Mouse (Mus musculus) forebrain, embryonic 14.5 days (tissue): ENCODE measurements around the gene Ndufa4l2. TPM values are rescaled to one million over a fixed set of nuclear protein-coding genes. Genes with fewer than 3 reads are reported as not detected.

ENCODE experiments used
- ATAC-seq: fragments of 200-750 bp; cut with Nextera tagmentation; 2 replicates; pipeline ENCODE4 v1.8.0; 2017; ENCODE audit warnings: mild to moderate bottlenecking, moderate library complexity
- DNase-seq: peaks from one replicate; pipeline ENCODE4 v3.0.0-alpha.2; 2015; ENCODE audit warnings: low spot score
- H3K27ac ChIP-seq: fragments of 300-500 bp; sonication (generic); 2 replicates; pipeline ENCODE4 v1.5.1; 2014; ENCODE audit warnings: low read depth, mild to moderate bottlenecking, control low read depth, low read length, moderate library complexity
- H3K27me3 ChIP-seq: fragments of 300-500 bp; sonication (generic); replicated peaks from 2 replicates; pipeline ENCODE4 v1.6.1; 2014; ENCODE audit warnings: low read length, control low read depth, mixed read lengths; ENCODE audit not compliant: control insufficient read depth, insufficient read depth
- H3K36me3 ChIP-seq: fragments of 300-500 bp; sonication (generic); 2 replicates; pipeline ENCODE4 v1.6.1; 2014; ENCODE audit warnings: low read length, control low read depth; ENCODE audit not compliant: control insufficient read depth, insufficient read depth
- H3K4me1 ChIP-seq: fragments of 300-500 bp; sonication (generic); 2 replicates; pipeline ENCODE4 v1.6.1; 2014; ENCODE audit warnings: antibody characterized with exemption, low read length, control low read depth; ENCODE audit not compliant: control insufficient read depth, insufficient read depth
- H3K4me2 ChIP-seq: fragments of 300-500 bp; sonication (generic); 2 replicates; pipeline ENCODE4 v1.6.1; 2014; ENCODE audit warnings: mild to moderate bottlenecking, control low read depth, low read length
- H3K4me3 ChIP-seq: fragments of 300-500 bp; sonication (generic); 2 replicates; pipeline ENCODE4 v1.5.1; 2014; ENCODE audit warnings: low read depth, low read length, control low read depth
- H3K9ac ChIP-seq: fragments of 300-500 bp; sonication (generic); 2 replicates; pipeline ENCODE4 v1.6.1; 2014; ENCODE audit warnings: mild to moderate bottlenecking, low read length, control low read depth, moderate library complexity
- H3K9me3 ChIP-seq: fragments of 300-500 bp; sonication (generic); replicated peaks from 2 replicates; pipeline ENCODE4 v1.6.1; 2016; ENCODE audit warnings: low read length, control low read depth, mixed read lengths; ENCODE audit not compliant: control insufficient read depth
- WGBS: fragments of 180-500 bp; shearing (Covaris S2); extraction: QIAGEN DNeasy Blood & Tissue Kit; methylation state at CpG from one replicate; pipeline ENCODE4 v1.1.7; 2014; 5-methylcytosine and 5-hydroxymethylcytosine counted together
- polyA plus RNA-seq: library from polyadenylated mRNA; unstranded; fragments of >200 nt; fragmentation: Nextera tagmentation; extraction: Ambion mirVana; gene quantifications from 2 replicates; pipeline ENCODE4 v1.2.1, GENCODE M21; 2014

Ndufa4l2 gene
- polyA plus RNA-seq, 1 experiment from 2014 or later, result 12.5 TPM

- Histone ChIP-seq H3K4me2 (no peak overlapping the region), H3K36me3 (peaks cover 98% of the 10 kb centered on the region), H3K4me3 (no peak overlapping the region), H3K27ac (no peak overlapping the region), H3K9me3 (no peaks in the 10 kb centered on the region), H3K9ac (no peak overlapping the region), H3K4me1 (no peaks in the 10 kb centered on the region), H3K27me3 (no peaks in the 10 kb centered on the region)
- no peak for DNase-seq
- WGBS, result 86% methylated on average over 3 of the region's 3 CpGs
- no peak for ATAC-seq
Observed at GRCm38 (mm10) chr10:127543916-127544315, 29.1 kb downstream of the Ndufa4l2 start.

DNA sequence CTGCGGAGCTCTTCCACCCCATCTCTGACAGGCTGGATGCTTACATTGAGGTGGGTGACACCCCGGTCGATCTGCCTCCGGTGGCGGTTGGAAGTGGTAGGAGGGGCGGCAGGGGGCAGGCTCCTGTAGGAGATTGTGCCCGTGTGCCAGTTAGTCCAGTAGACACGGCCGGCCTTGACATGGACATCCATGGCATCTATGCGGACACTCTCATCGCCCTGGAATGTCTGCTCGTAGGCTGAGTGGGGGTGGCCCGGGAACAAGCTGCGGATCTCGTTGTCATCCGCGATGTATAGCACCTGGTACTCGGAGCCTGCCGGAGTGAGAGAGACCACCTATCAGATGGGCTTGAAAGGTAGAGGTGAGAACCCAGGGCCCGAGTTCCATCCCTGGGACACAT is 29.6 kb downstream of the Ndufa4l2 start:
- H3K36me3 ChIP-seq, result peaks cover 98% of the 10 kb centered on the region
- 93% methylated on average over 20 of the region's 20 CpGs for WGBS
- H3K9me3 ChIP-seq, result no peaks in the 10 kb centered on the region
- no peak overlapping the region for H3K27ac ChIP-seq
- H3K4me1 ChIP-seq, result no peaks in the 10 kb centered on the region
- no peaks in the 10 kb centered on the region for H3K27me3 ChIP-seq
- no peak overlapping the region for H3K9ac ChIP-seq
- no peak for DNase-seq
- no peak overlapping the region for H3K4me3 ChIP-seq
- no peak overlapping the region for H3K4me2 ChIP-seq
- ATAC-seq, result no peak

DNA sequence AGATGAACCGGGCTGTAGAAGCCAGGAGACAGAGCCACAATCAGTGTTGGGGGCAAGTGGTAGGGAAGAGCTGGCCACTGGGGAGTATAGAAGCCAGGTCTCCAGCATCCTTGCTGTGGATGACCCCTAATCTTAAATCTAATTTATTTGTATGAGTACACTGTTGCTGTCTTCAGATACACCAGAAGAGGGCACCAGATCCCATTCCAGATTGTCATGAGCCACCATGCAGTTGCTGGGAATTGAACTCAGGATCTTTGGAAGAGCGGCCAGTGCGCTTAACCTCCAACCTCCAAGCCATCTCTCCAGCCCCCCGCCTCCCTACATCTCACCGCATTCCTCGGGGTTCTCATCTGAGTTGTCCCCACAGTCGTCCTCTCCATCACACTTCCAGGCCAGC is 31.7 kb downstream of the Ndufa4l2 start:
- H3K4me2 ChIP-seq, result no peak overlapping the region
- no peaks in the 10 kb centered on the region for H3K9me3 ChIP-seq
- 88% methylated on average over 7 of the region's 7 CpGs for WGBS
- no peak for ATAC-seq
- H3K4me1 ChIP-seq, result no peaks in the 10 kb centered on the region
- H3K27ac ChIP-seq, result no peak overlapping the region
- H3K36me3 ChIP-seq, result peaks cover 98% of the 10 kb centered on the region
- no peak for DNase-seq
- no peaks in the 10 kb centered on the region for H3K27me3 ChIP-seq
- no peak overlapping the region for H3K4me3 ChIP-seq
- no peak overlapping the region for H3K9ac ChIP-seq

DNA sequence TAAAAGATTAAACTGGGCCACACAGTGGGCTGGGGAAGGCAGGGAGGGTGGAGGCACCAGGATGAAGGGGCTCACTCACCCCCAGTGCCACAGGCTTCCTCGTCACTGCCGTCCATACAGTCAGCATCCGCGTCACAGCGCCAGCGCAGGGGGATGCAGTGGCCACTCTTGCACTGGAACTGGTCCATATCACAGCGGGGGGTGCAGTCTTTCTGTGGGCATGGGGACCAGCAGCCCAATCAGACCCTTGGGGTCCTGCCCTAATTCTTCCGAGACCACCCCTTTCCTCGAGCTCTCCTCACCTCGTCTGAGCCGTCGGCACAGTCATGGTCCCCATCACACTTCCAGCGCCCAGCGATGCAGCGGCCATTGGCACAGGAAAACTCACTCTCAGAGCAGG is 33.5 kb downstream of the Ndufa4l2 start:
- H3K27ac ChIP-seq, result no peak overlapping the region
- 94% methylated on average over 15 of the region's 15 CpGs for WGBS
- no peak overlapping the region for H3K4me3 ChIP-seq
- no peaks in the 10 kb centered on the region for H3K27me3 ChIP-seq
- no peaks in the 10 kb centered on the region for H3K9me3 ChIP-seq
- no peaks in the 10 kb centered on the region for H3K4me1 ChIP-seq
- no peak overlapping the region for H3K4me2 ChIP-seq
- peaks cover 99% of the 10 kb centered on the region for H3K36me3 ChIP-seq
- DNase-seq, result no peak
- no peak for ATAC-seq
- H3K9ac ChIP-seq, result no peak overlapping the region

GRCm38 (mm10) chr10:127549892-127550291 is 35.1 kb downstream of the Ndufa4l2 start:
- 92% methylated on average over 17 of the region's 17 CpGs for WGBS
- no peaks in the 10 kb centered on the region for H3K4me1 ChIP-seq
- H3K4me2 ChIP-seq, result no peak overlapping the region
- H3K27me3 ChIP-seq, result no peaks in the 10 kb centered on the region
- no peak overlapping the region for H3K9ac ChIP-seq
- DNase-seq (no peak), ATAC-seq (no peak)
- H3K9me3 ChIP-seq, result no peaks in the 10 kb centered on the region
- H3K27ac ChIP-seq, result no peak overlapping the region
- no peak overlapping the region for H3K4me3 ChIP-seq
- H3K36me3 ChIP-seq, result peaks cover 100% of the 10 kb centered on the region

DNA sequence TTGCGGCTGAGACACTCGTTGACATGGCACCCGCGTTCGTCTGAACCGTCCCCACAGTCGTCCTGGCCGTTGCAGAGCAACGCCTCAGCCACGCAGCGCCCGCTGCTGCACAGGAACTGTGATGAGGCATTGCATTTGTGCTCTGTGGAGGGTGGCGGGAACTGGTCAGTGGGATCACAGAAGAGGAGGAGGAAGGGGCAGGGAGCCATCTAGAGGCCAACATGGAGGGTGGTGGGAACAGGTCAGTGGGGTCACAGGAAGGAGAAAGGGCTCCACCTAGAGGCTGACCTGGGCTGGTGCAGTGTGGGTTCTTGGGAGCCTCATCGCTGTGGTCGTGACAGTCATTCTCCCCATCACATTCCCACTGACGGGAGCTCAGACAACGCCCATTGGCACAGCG is 40.9 kb downstream of the Ndufa4l2 start:
- Histone ChIP-seq H3K4me3 (no peak overlapping the region), H3K9ac (no peak overlapping the region), H3K4me2 (no peak overlapping the region), H3K9me3 (no peaks in the 10 kb centered on the region), H3K4me1 (no peaks in the 10 kb centered on the region), H3K27ac (no peak overlapping the region), H3K27me3 (no peaks in the 10 kb centered on the region), H3K36me3 (peaks cover 99% of the 10 kb centered on the region)
- WGBS, result 66% methylated on average over 18 of the region's 18 CpGs
- no peak for DNase-seq
- no peak; the same call in 1 of the 2 replicates for ATAC-seq

- no peak overlapping the region for H3K4me2 ChIP-seq
- no peak for DNase-seq
- H3K9me3 ChIP-seq, result no peaks in the 10 kb centered on the region
Observed at GRCm38 (mm10) chr10:127557397-127557796, 42.6 kb downstream of the Ndufa4l2 start.

GRCm38 (mm10) chr10:127561145-127561544 is 46.4 kb downstream of the Ndufa4l2 start:
- Histone ChIP-seq H3K9me3 (no peaks in the 10 kb centered on the region), H3K27ac (no peak overlapping the region), H3K4me3 (no peak overlapping the region), H3K27me3 (no peaks in the 10 kb centered on the region), H3K9ac (no peak overlapping the region), H3K36me3 (peaks cover 94% of the 10 kb centered on the region), H3K4me2 (no peak overlapping the region), H3K4me1 (no peaks in the 10 kb centered on the region)
- ATAC-seq (no peak), DNase-seq (no peak)

More at GRCm38 (mm10) chr10:127557397-127557796, 42.6 kb downstream of the Ndufa4l2 start:
- no peak overlapping the region for H3K4me3 ChIP-seq
- H3K27me3 ChIP-seq, result no peaks in the 10 kb centered on the region
- H3K9ac ChIP-seq, result no peak overlapping the region
- no peak overlapping the region for H3K27ac ChIP-seq
- ATAC-seq, result no peak
- no peaks in the 10 kb centered on the region for H3K4me1 ChIP-seq
- WGBS, result 90% methylated on average over 13 of the region's 13 CpGs
- H3K36me3 ChIP-seq, result peaks cover 98% of the 10 kb centered on the region

GRCm38 (mm10) chr10:127563840-127564239 is 49.1 kb downstream of the Ndufa4l2 start:
- Histone ChIP-seq H3K9me3 (no peaks in the 10 kb centered on the region), H3K4me2 (no peak overlapping the region), H3K9ac (no peak overlapping the region), H3K4me1 (no peaks in the 10 kb centered on the region), H3K4me3 (no peak overlapping the region), H3K27me3 (no peaks in the 10 kb centered on the region), H3K27ac (no peak overlapping the region), H3K36me3 (peaks cover 89% of the 10 kb centered on the region)
- no peak for DNase-seq
- no peak for ATAC-seq
- 90% methylated on average over 8 of the region's 8 CpGs for WGBS
